Mouse (Mus musculus) neural tube, embryonic 11.5 days (tissue): Measurements from ENCODE around the gene Rbfox1. TPM values are rescaled to one million over a fixed set of nuclear protein-coding genes. Genes with fewer than 3 reads are reported as not detected.

Source experiments
- ATAC-seq: fragments of 200-750 bp; cut with Nextera tagmentation; 2 replicates; pipeline ENCODE4 v1.8.0; 2017; ENCODE audit warnings: moderate number of reproducible peaks, mild to moderate bottlenecking, moderate TSS enrichment, moderate library complexity; ENCODE audit not compliant: insufficient read depth, low FRiP score, low TSS enrichment
- DNase-seq: peaks from one replicate; pipeline ENCODE4 v3.0.0-alpha.2; 2015; ENCODE audit warnings: low spot score
- H3K27ac ChIP-seq: fragments of 300-500 bp; sonication (generic); 2 replicates; pipeline ENCODE4 v1.5.1; 2014; ENCODE audit warnings: low read depth, mild to moderate bottlenecking, low read length
- H3K27me3 ChIP-seq: fragments of 300-500 bp; sonication (generic); 2 replicates; pipeline ENCODE4 v1.6.1; 2014; ENCODE audit warnings: mild to moderate bottlenecking, low read length, mixed read lengths; ENCODE audit not compliant: control insufficient read depth, insufficient read depth
- H3K36me3 ChIP-seq: fragments of 300-500 bp; sonication (generic); 2 replicates; pipeline ENCODE4 v1.6.1; 2014; ENCODE audit warnings: mild to moderate bottlenecking, low read length, moderate library complexity, mixed read lengths; ENCODE audit not compliant: control insufficient read depth, insufficient read depth
- H3K4me1 ChIP-seq: fragments of 300-500 bp; sonication (generic); 2 replicates; pipeline ENCODE4 v1.6.1; 2014; ENCODE audit warnings: low read length, mixed read lengths; ENCODE audit not compliant: control insufficient read depth, insufficient read depth
- H3K4me2 ChIP-seq: fragments of 300-500 bp; sonication (generic); 2 replicates; pipeline ENCODE4 v1.6.1; 2014; ENCODE audit warnings: low read depth, mild to moderate bottlenecking, moderate library complexity
- H3K4me3 ChIP-seq: fragments of 300-500 bp; sonication (generic); 2 replicates; pipeline ENCODE4 v1.5.1; 2014; ENCODE audit warnings: low read depth, low read length
- H3K9ac ChIP-seq: fragments of 300-500 bp; sonication (generic); 2 replicates; pipeline ENCODE4 v1.6.1; 2014; ENCODE audit warnings: mild to moderate bottlenecking, low read length
- H3K9me3 ChIP-seq: fragments of 300-500 bp; sonication (generic); 2 replicates; pipeline ENCODE4 v1.6.1; 2016; ENCODE audit warnings: low read length; ENCODE audit not compliant: control insufficient read depth
- WGBS: fragments of 180-500 bp; shearing (Covaris S2); extraction: QIAGEN DNeasy Blood & Tissue Kit; methylation state at CpG from one replicate; pipeline ENCODE4 v1.1.7; 2014; 5-methylcytosine and 5-hydroxymethylcytosine counted together
- polyA plus RNA-seq: library from polyadenylated mRNA; unstranded; fragments of >200 nt; fragmentation: Nextera tagmentation; extraction: Ambion mirVana; gene quantifications from 2 replicates; pipeline ENCODE4 v1.2.1, GENCODE M21; 2014

Rbfox1 gene
- polyA plus RNA-seq, 1 experiment from 2014 or later, result 32.9 TPM

GRCm38 (mm10) chr16:6962508-6962907 is 1077.4 kb downstream of the Rbfox1 start:
- Histone ChIP-seq H3K27ac (no peak overlapping the region), H3K9me3 (no peaks in the 10 kb centered on the region), H3K4me2 (no peak overlapping the region), H3K4me1 (no peaks in the 10 kb centered on the region), H3K36me3 (no peaks in the 10 kb centered on the region), H3K4me3 (no peak overlapping the region), H3K27me3 (no peaks in the 10 kb centered on the region), H3K9ac (no peak overlapping the region)
- no peak for ATAC-seq
- 64% methylated on average over 5 of the region's 5 CpGs for WGBS
- DNase-seq, result no peak

- ATAC-seq, result no peak
- no peak overlapping the region for H3K4me2 ChIP-seq
- no peak overlapping the region for H3K27ac ChIP-seq
- no peaks in the 10 kb centered on the region for H3K9me3 ChIP-seq
- DNase-seq, result no peak
- H3K4me1 ChIP-seq, result no peaks in the 10 kb centered on the region
- WGBS, result 76% methylated on average over 4 of the region's 4 CpGs
- H3K9ac ChIP-seq, result no peak overlapping the region
- no peaks in the 10 kb centered on the region for H3K36me3 ChIP-seq
- no peak overlapping the region for H3K4me3 ChIP-seq
- no peaks in the 10 kb centered on the region for H3K27me3 ChIP-seq
These were observed 1078.4 kb downstream of the Rbfox1 start for GRCm38 (mm10) chr16:6963533-6963932.

GRCm38 (mm10) chr16:6964720-6965583 is 1079.8 kb downstream of the Rbfox1 start:
- WGBS, result 5% methylated on average over 8 of the region's 8 CpGs
- H3K4me3 ChIP-seq, result no peak overlapping the region
- H3K4me1 ChIP-seq, result no peaks in the 10 kb centered on the region
- H3K27me3 ChIP-seq, result no peaks in the 10 kb centered on the region
- H3K27ac ChIP-seq, result no peak overlapping the region
- H3K36me3 ChIP-seq, result no peaks in the 10 kb centered on the region
- H3K4me2 ChIP-seq, result no peak overlapping the region
- ATAC-seq (no peak), DNase-seq (no peak)
- H3K9me3 ChIP-seq, result no peaks in the 10 kb centered on the region
- H3K9ac ChIP-seq, result no peak overlapping the region

- H3K27me3 ChIP-seq, result no peaks in the 10 kb centered on the region
- 66% methylated on average over 4 of the region's 4 CpGs for WGBS
These were observed 1084.8 kb downstream of the Rbfox1 start for GRCm38 (mm10) chr16:6969986-6970385.

DNA sequence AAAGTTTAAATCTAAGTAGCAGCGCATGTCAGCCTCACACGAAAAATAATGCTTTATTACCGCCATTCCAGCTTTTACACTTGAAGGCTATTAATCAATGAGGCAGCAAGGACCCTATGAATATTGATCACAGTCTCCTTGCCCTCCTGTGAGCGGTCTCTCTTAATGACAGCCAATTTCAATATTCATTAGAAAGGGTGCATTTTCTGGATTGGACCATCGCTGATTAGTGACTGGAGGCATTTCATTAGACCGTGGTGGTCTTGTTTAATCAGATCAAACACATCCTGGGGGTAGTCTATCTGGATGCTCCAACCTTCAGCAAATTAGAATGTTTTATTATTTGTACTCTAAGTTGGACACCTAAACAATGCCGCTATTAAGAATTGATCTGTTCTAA is 1091.2 kb downstream of the Rbfox1 start:
- H3K27me3 ChIP-seq, result no peaks in the 10 kb centered on the region
- H3K9me3 ChIP-seq, result no peaks in the 10 kb centered on the region
- ATAC-seq (no peak), DNase-seq (no peak)
- H3K27ac ChIP-seq, result no peak overlapping the region
- H3K4me3 ChIP-seq, result no peak overlapping the region
- no peaks in the 10 kb centered on the region for H3K36me3 ChIP-seq
- no peak overlapping the region for H3K4me2 ChIP-seq
- peaks cover 3% of the 10 kb centered on the region; the same call in 1 of the 2 replicates for H3K4me1 ChIP-seq
- WGBS, result 69% methylated on average over 7 of the region's 7 CpGs
- no peak overlapping the region for H3K9ac ChIP-seq

More at GRCm38 (mm10) chr16:6969986-6970385, 1084.8 kb downstream of the Rbfox1 start:
- Histone ChIP-seq H3K9me3 (no peaks in the 10 kb centered on the region), H3K36me3 (no peaks in the 10 kb centered on the region), H3K9ac (no peak overlapping the region), H3K4me3 (no peak overlapping the region), H3K27ac (no peak overlapping the region), H3K4me2 (no peak overlapping the region), H3K4me1 (no peaks in the 10 kb centered on the region)
- ATAC-seq (no peak), DNase-seq (no peak)

- H3K4me3 ChIP-seq, result no peak overlapping the region
- H3K27me3 ChIP-seq, result no peaks in the 10 kb centered on the region
- WGBS, result 93% methylated on average over 2 of the region's 2 CpGs
- H3K36me3 ChIP-seq, result no peaks in the 10 kb centered on the region
- no peak overlapping the region for H3K27ac ChIP-seq
- no peaks in the 10 kb centered on the region for H3K9me3 ChIP-seq
- no peak for ATAC-seq
- no peak overlapping the region for H3K4me2 ChIP-seq
- no peak for DNase-seq
- H3K9ac ChIP-seq, result no peak overlapping the region
- H3K4me1 ChIP-seq, result no peaks in the 10 kb centered on the region
These were observed 1098.8 kb downstream of the Rbfox1 start for GRCm38 (mm10) chr16:6983947-6984346.

DNA sequence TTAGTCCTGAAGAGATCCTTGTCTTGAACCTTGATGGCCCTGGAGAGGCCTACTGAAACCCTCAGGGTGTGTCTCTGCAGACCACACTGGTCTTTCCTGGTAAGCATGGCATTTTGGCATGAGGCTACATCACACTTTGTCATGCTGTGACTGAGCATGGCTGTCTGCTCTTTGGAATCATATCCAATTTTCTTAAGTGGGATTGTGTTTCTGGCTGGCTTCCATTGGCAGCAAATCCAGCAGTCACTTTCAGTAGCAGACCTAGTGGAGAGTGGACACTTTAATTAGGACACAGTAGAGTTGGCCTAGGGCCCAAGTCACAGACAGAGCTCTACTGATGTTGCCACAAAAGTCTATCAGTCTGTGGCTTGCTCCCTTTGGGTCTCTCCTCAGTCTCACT is 1100.9 kb downstream of the Rbfox1 start:
- no peak for DNase-seq
- ATAC-seq, result no peak
- Histone ChIP-seq H3K36me3 (no peaks in the 10 kb centered on the region), H3K4me3 (no peak overlapping the region), H3K4me1 (no peaks in the 10 kb centered on the region), H3K4me2 (no peak overlapping the region), H3K27ac (no peak overlapping the region), H3K9ac (no peak overlapping the region), H3K27me3 (no peaks in the 10 kb centered on the region), H3K9me3 (no peaks in the 10 kb centered on the region)

- WGBS, result 67% methylated on average over 2 of the region's 2 CpGs
- Histone ChIP-seq H3K4me2 (no peak overlapping the region), H3K9ac (no peak overlapping the region), H3K36me3 (no peaks in the 10 kb centered on the region), H3K4me3 (no peak overlapping the region), H3K27me3 (no peaks in the 10 kb centered on the region), H3K27ac (no peak overlapping the region), H3K9me3 (no peaks in the 10 kb centered on the region), H3K4me1 (no peaks in the 10 kb centered on the region)
- no peak for DNase-seq
- ATAC-seq, result no peak
These were observed 1101.3 kb downstream of the Rbfox1 start for GRCm38 (mm10) chr16:6986494-6986893.

DNA sequence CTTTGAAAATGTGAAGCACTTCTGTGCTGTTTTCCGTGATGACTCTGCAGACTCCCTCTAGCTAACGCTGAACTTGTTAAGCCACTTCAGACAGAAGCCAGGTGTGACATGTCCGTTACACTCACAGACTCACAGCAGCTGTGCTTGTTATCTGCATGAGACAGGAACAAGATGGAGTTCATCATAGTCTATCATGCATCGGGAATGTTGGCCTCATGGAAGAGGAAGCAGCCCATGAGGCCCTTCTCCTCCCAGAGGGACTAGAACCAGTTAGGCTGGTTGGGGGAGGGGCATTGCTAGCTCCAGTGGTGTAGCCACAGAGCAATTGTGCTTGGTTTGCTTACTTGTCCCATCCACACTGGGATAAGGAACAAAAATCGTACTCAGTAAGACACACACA is 1107.1 kb downstream of the Rbfox1 start:
- H3K9me3 ChIP-seq, result no peaks in the 10 kb centered on the region
- no peaks in the 10 kb centered on the region for H3K36me3 ChIP-seq
- no peak overlapping the region for H3K4me3 ChIP-seq
- no peak overlapping the region for H3K27ac ChIP-seq
- DNase-seq (no peak), ATAC-seq (no peak)
- WGBS, result 92% methylated on average over 5 of the region's 5 CpGs
- H3K9ac ChIP-seq, result no peak overlapping the region
- no peaks in the 10 kb centered on the region for H3K4me1 ChIP-seq
- no peak overlapping the region for H3K4me2 ChIP-seq
- H3K27me3 ChIP-seq, result no peaks in the 10 kb centered on the region
